Mouse (Mus musculus) heart, postnatal 0 days (tissue): ENCODE results near the gene Slc35f6. TPM values are rescaled to one million over a fixed set of nuclear protein-coding genes. Genes with fewer than 3 reads are reported as not detected.

Experiments used
- ATAC-seq: fragments of 200-750 bp; cut with Nextera tagmentation; 2 replicates; pipeline ENCODE4 v1.8.0; 2017; ENCODE audit warnings: low read depth, moderate number of reproducible peaks, moderate library complexity; ENCODE audit not compliant: insufficient read depth
- DNase-seq: peaks from one replicate; pipeline ENCODE4 v3.0.0-alpha.2; 2016; ENCODE audit warnings: low spot score
- H3K27ac ChIP-seq: fragments of 300-500 bp; sonication (generic); 2 replicates; pipeline ENCODE4 v1.5.1; 2014; ENCODE audit warnings: low read depth, mild to moderate bottlenecking
- H3K27me3 ChIP-seq: fragments of 300-500 bp; sonication (generic); 2 replicates; pipeline ENCODE4 v1.6.1; 2014; ENCODE audit warnings: low read length, mixed read lengths; ENCODE audit not compliant: control insufficient read depth, insufficient read depth
- H3K36me3 ChIP-seq: fragments of 300-500 bp; sonication (generic); replicated peaks from 2 replicates; pipeline ENCODE4 v1.6.1; 2014; ENCODE audit warnings: low read length, mixed read lengths; ENCODE audit not compliant: control insufficient read depth, insufficient read depth
- H3K4me1 ChIP-seq: fragments of 300-500 bp; sonication (generic); 2 replicates; pipeline ENCODE4 v1.6.1; 2014; ENCODE audit warnings: antibody characterized with exemption; ENCODE audit not compliant: control insufficient read depth, insufficient read depth
- H3K4me2 ChIP-seq: fragments of 300-500 bp; sonication (generic); 2 replicates; pipeline ENCODE4 v1.6.1; 2014; ENCODE audit warnings: low read depth, mild to moderate bottlenecking, low read length, moderate library complexity
- H3K4me3 ChIP-seq: fragments of 300-500 bp; sonication (generic); 2 replicates; pipeline ENCODE4 v1.5.1; 2014; ENCODE audit warnings: low read depth, low read length
- H3K9ac ChIP-seq: fragments of 300-500 bp; sonication (generic); replicated peaks from 2 replicates; pipeline ENCODE4 v1.6.1; 2014; ENCODE audit warnings: low read depth, low read length, mixed read lengths
- H3K9me3 ChIP-seq: fragments of 300-500 bp; sonication (generic); replicated peaks from 2 replicates; pipeline ENCODE4 v1.6.1; 2016; ENCODE audit warnings: low read length; ENCODE audit not compliant: control insufficient read depth
- CTCF ChIP-seq: IDR thresholded peaks from 2 replicates; pipeline ENCODE4 v1.5.1; 2016; ENCODE audit warnings: antibody characterized with exemption, control low read depth, low read depth
- EP300 ChIP-seq: IDR thresholded peaks from 2 replicates; pipeline ENCODE4 v1.6.1; 2016; ENCODE audit warnings: antibody characterized with exemption, low read depth
- WGBS: fragments of 180-500 bp; shearing (Covaris S2); extraction: QIAGEN DNeasy Blood & Tissue Kit; methylation state at CpG from one replicate; pipeline ENCODE4 v1.1.7; 2014; 5-methylcytosine and 5-hydroxymethylcytosine counted together
- polyA plus RNA-seq: library from polyadenylated mRNA; unstranded; fragments of >200 nt; fragmentation: Nextera tagmentation; extraction: Ambion mirVana; gene quantifications from 2 replicates; pipeline ENCODE4 v1.2.1, GENCODE M21; 2015
- total RNA-seq: library from RNA; depleted of rRNA; stranded (reverse); fragments of >200 nt; gene quantifications from 2 replicates; pipeline ENCODE4 v1.2.3, GENCODE M21; 2014; ENCODE audit warnings: low replicate concordance

Gene Slc35f6
- total and polyA plus RNA-seq, 2 experiments from 2014 or later: 30.5 to 86.8 TPM

GRCm38 (mm10) chr5:30624908-30625307 is 22.8 kb upstream of the Slc35f6 start:
- no peak overlapping the region for H3K4me3 ChIP-seq
- DNase-seq (no peak), ATAC-seq (no peak)

GRCm38 (mm10) chr5:30625379-30625778 is 22.4 kb upstream of the Slc35f6 start:
- Histone ChIP-seq H3K9me3 (no peaks in the 10 kb centered on the region), H3K27me3 (peaks cover 14% of the 10 kb centered on the region), H3K4me2 (no peak overlapping the region), H3K27ac (no peak overlapping the region), H3K9ac (no peak overlapping the region), H3K36me3 (no peaks in the 10 kb centered on the region), H3K4me3 (no peak overlapping the region), H3K4me1 (peaks cover 24% of the 10 kb centered on the region)
- TF ChIP-seq CTCF (no peak), EP300 (no peak)
- WGBS: 69% methylated on average over 3 of the region's 3 CpGs
- DNase-seq (no peak), ATAC-seq (no peak)

More at GRCm38 (mm10) chr5:30624908-30625307, 22.8 kb upstream of the Slc35f6 start:
- H3K4me2 ChIP-seq: no peak overlapping the region
- peaks cover 20% of the 10 kb centered on the region for H3K4me1 ChIP-seq
- TF ChIP-seq CTCF (no peak), EP300 (no peak)
- no peaks in the 10 kb centered on the region for H3K36me3 ChIP-seq
- no peak overlapping the region for H3K9ac ChIP-seq
- WGBS: 50% methylated on average over 4 of the region's 4 CpGs
- no peak overlapping the region for H3K27ac ChIP-seq
- H3K27me3 ChIP-seq: peaks cover 14% of the 10 kb centered on the region
- no peaks in the 10 kb centered on the region for H3K9me3 ChIP-seq

GRCm38 (mm10) chr5:30626331-30627105 is 21.2 kb upstream of the Slc35f6 start:
- 77% methylated on average over 8 of the region's 8 CpGs for WGBS
- H3K4me1 ChIP-seq: peaks cover 26% of the 10 kb centered on the region
- no peaks in the 10 kb centered on the region for H3K36me3 ChIP-seq
- ATAC-seq: no peak
- H3K9me3 ChIP-seq: no peaks in the 10 kb centered on the region
- no peak overlapping the region for H3K4me3 ChIP-seq
- no peak overlapping the region for H3K9ac ChIP-seq
- peak overlapping the region; percentile 32 for H3K27ac ChIP-seq
- no peak overlapping the region for H3K4me2 ChIP-seq
- DNase-seq: no peak
- TF ChIP-seq EP300: no peak
- TF ChIP-seq CTCF: no peak
- H3K27me3 ChIP-seq: peaks cover 9% of the 10 kb centered on the region

- no peak for DNase-seq
- no peaks in the 10 kb centered on the region for H3K9me3 ChIP-seq
- H3K27me3 ChIP-seq: no peaks in the 10 kb centered on the region
- no peak for TF ChIP-seq EP300
- no peak for TF ChIP-seq CTCF
- WGBS: 64% methylated on average over 3 of the region's 3 CpGs
- no peaks in the 10 kb centered on the region for H3K36me3 ChIP-seq
- no peak overlapping the region for H3K4me2 ChIP-seq
- no peak overlapping the region for H3K4me3 ChIP-seq
- ATAC-seq: no peak
- peaks cover 18% of the 10 kb centered on the region for H3K4me1 ChIP-seq
- H3K27ac ChIP-seq: no peak overlapping the region
- H3K9ac ChIP-seq: no peak overlapping the region
These were observed 19.2 kb upstream of the Slc35f6 start for GRCm38 (mm10) chr5:30628511-30628910.

GRCm38 (mm10) chr5:30630401-30630800 is 17.3 kb upstream of the Slc35f6 start:
- no peak for ATAC-seq

GRCm38 (mm10) chr5:30632134-30632533 is 15.6 kb upstream of the Slc35f6 start:
- no peak for ATAC-seq
- 25% methylated on average over 1 of the region's 1 CpGs for WGBS

More at GRCm38 (mm10) chr5:30630401-30630800, 17.3 kb upstream of the Slc35f6 start:
- no peak overlapping the region for H3K4me3 ChIP-seq
- H3K4me2 ChIP-seq: no peak overlapping the region
- no peak overlapping the region for H3K9ac ChIP-seq
- no peak for TF ChIP-seq CTCF
- TF ChIP-seq EP300: no peak
- no peak for DNase-seq
- H3K27me3 ChIP-seq: no peaks in the 10 kb centered on the region
- WGBS: 38% methylated on average over 6 of the region's 6 CpGs
- H3K36me3 ChIP-seq: no peaks in the 10 kb centered on the region
- no peaks in the 10 kb centered on the region for H3K9me3 ChIP-seq
- peaks cover 18% of the 10 kb centered on the region for H3K4me1 ChIP-seq
- H3K27ac ChIP-seq: no peak overlapping the region

More at GRCm38 (mm10) chr5:30632134-30632533, 15.6 kb upstream of the Slc35f6 start:
- Histone ChIP-seq H3K4me1 (peaks cover 8% of the 10 kb centered on the region), H3K4me2 (no peak overlapping the region), H3K36me3 (no peaks in the 10 kb centered on the region), H3K27me3 (no peaks in the 10 kb centered on the region), H3K9me3 (no peaks in the 10 kb centered on the region), H3K27ac (no peak overlapping the region), H3K4me3 (no peak overlapping the region), H3K9ac (no peak overlapping the region)
- TF ChIP-seq CTCF (no peak), EP300 (no peak)
- DNase-seq: no peak
